Mouse (Mus musculus): ENCODE results near the gene Ino80d.

GRCm38 (mm10) chr1:62933288-62934099 lies 181.0 kb downstream of the Ino80d start:
- TF ChIP-seq MAFK (IDR thresholded peaks at IDR 0.05; ENCODE audit: insufficient read depth, low read depth, low read length) (no peak), ZC3H11A (IDR thresholded peaks at IDR 0.05; ENCODE audit: borderline replicate concordance, low read depth, low read length) (no peak), CHD2 (IDR thresholded peaks at IDR 0.05; ENCODE audit: low read depth, low read length) (no peak)
